Mouse (Mus musculus) cerebellum, adult 9-10 months (tissue): ENCODE measurements around the gene Ddx47.
A peak's percentile ranks its signal among the peaks of the same experiment; 100 is the strongest.

Source experiments
- DNase-seq: peaks from one replicate; pipeline ENCODE4 v3.0.0; 2022

Ddx47 gene

GRCm38 (mm10) chr6:135017211-135017610 lies 5.8 kb downstream of the Ddx47 start:
- no peak for DNase-seq

- DNase-seq, result no peak
Measured at GRCm38 (mm10) chr6:135019564-135019963, 8.2 kb downstream of the Ddx47 start.

- DNase-seq, result no peak
Measured at GRCm38 (mm10) chr6:135021633-135022032, 10.2 kb downstream of the Ddx47 start.

- DNase-seq, result no peak
Measured at GRCm38 (mm10) chr6:135023379-135023778, 12.0 kb downstream of the Ddx47 start.

- no peak for DNase-seq
Measured at GRCm38 (mm10) chr6:135024781-135025420, 13.5 kb downstream of the Ddx47 start.

GRCm38 (mm10) chr6:135026232-135026631 lies 14.8 kb downstream of the Ddx47 start:
- DNase-seq, result peak; percentile 17

GRCm38 (mm10) chr6:135026755-135027154 lies 15.3 kb downstream of the Ddx47 start:
- DNase-seq, result no peak

GRCm38 (mm10) chr6:135029246-135029645 lies 17.8 kb downstream of the Ddx47 start:
- no peak for DNase-seq

GRCm38 (mm10) chr6:135038674-135039073 lies 27.3 kb downstream of the Ddx47 start:
- DNase-seq, result no peak

GRCm38 (mm10) chr6:135040275-135040871 lies 29.0 kb downstream of the Ddx47 start:
- peak; percentile 13 for DNase-seq

GRCm38 (mm10) chr6:135041930-135042329 lies 30.5 kb downstream of the Ddx47 start:
- DNase-seq, result no peak

- DNase-seq, result no peak
Measured at GRCm38 (mm10) chr6:135047276-135047675, 35.9 kb downstream of the Ddx47 start.

GRCm38 (mm10) chr6:135048509-135048908 lies 37.1 kb downstream of the Ddx47 start:
- DNase-seq, result peak; percentile 10

- DNase-seq, result peak; percentile 57
Measured at GRCm38 (mm10) chr6:135048956-135049355, 37.5 kb downstream of the Ddx47 start.

GRCm38 (mm10) chr6:135053789-135054188 lies 42.4 kb downstream of the Ddx47 start:
- DNase-seq, result no peak

GRCm38 (mm10) chr6:135055882-135056281 lies 44.5 kb downstream of the Ddx47 start:
- no peak for DNase-seq

GRCm38 (mm10) chr6:135060728-135061127 lies 49.3 kb downstream of the Ddx47 start:
- no peak for DNase-seq

- DNase-seq, result no peak
Measured at GRCm38 (mm10) chr6:135064621-135065020, 53.2 kb downstream of the Ddx47 start.

GRCm38 (mm10) chr6:135065236-135065957 lies 54.0 kb downstream of the Ddx47 start, which contains the start of gene Gprc5a:
Gprc5a (plus strand) TSS chr6:135065651.
- no peak for DNase-seq

GRCm38 (mm10) chr6:135066795-135067445 lies 55.5 kb downstream of the Ddx47 start:
- no peak for DNase-seq

- DNase-seq, result no peak
Measured at GRCm38 (mm10) chr6:135068221-135068620, 56.8 kb downstream of the Ddx47 start.

GRCm38 (mm10) chr6:135069856-135070255 lies 58.4 kb downstream of the Ddx47 start:
- DNase-seq, result no peak

GRCm38 (mm10) chr6:135070347-135070746 lies 58.9 kb downstream of the Ddx47 start:
- DNase-seq, result no peak
